Mouse (Mus musculus) CD4-positive helper T cell, adult 2 months (primary cell): ENCODE results near the gene Ctsh.
"Not testable (repeated sequence)": the region's sequence is repeated elsewhere in the genome, so short reads cannot be mapped to it uniquely, and the experiment has no call there.

Source experiments
- DNase-seq: peaks from one replicate; pipeline ENCODE4 v3.0.0-alpha.2; 2012; ENCODE audit warnings: low read depth, missing footprints, low spot score

Ctsh gene

GRCm38 (mm10) chr9:90056716-90057115 lies 2.8 kb downstream of the Ctsh start:
- no peak for DNase-seq

- no peak for DNase-seq
Observed at GRCm38 (mm10) chr9:90059828-90060573, 6.0 kb downstream of the Ctsh start.

GRCm38 (mm10) chr9:90060574-90060875 lies 6.6 kb downstream of the Ctsh start:
- DNase-seq: no peak

- not testable (repeated sequence) for DNase-seq
Observed at GRCm38 (mm10) chr9:90060932-90061331, 7.0 kb downstream of the Ctsh start.

- no peak for DNase-seq
Observed at GRCm38 (mm10) chr9:90067341-90067740, 13.4 kb downstream of the Ctsh start.

- DNase-seq: no peak
Observed at GRCm38 (mm10) chr9:90068786-90069185, 14.8 kb downstream of the Ctsh start.

- no peak for DNase-seq
Observed at GRCm38 (mm10) chr9:90069485-90069884, 15.5 kb downstream of the Ctsh start.

GRCm38 (mm10) chr9:90070174-90070573 lies 16.2 kb downstream of the Ctsh start:
- DNase-seq: no peak

- no peak for DNase-seq
Observed at GRCm38 (mm10) chr9:90075336-90075735, 21.4 kb downstream of the Ctsh start.

GRCm38 (mm10) chr9:90076131-90076530 lies 22.2 kb downstream of the Ctsh start:
- DNase-seq: no peak

GRCm38 (mm10) chr9:90076849-90077461 lies 23.0 kb downstream of the Ctsh start:
- DNase-seq: peak; percentile 36

- DNase-seq: not testable (repeated sequence)
Observed at GRCm38 (mm10) chr9:90081961-90082360, 28.0 kb downstream of the Ctsh start.

GRCm38 (mm10) chr9:90082992-90083391 lies 29.0 kb downstream of the Ctsh start:
- no peak for DNase-seq

GRCm38 (mm10) chr9:90084152-90084551 lies 30.2 kb downstream of the Ctsh start:
- no peak for DNase-seq

- DNase-seq: no peak
Observed at GRCm38 (mm10) chr9:90084766-90085468, 31.0 kb downstream of the Ctsh start.

GRCm38 (mm10) chr9:90087906-90088485 lies 34.0 kb downstream of the Ctsh start:
- DNase-seq: no peak

- no peak for DNase-seq
Observed at GRCm38 (mm10) chr9:90089339-90090104, 35.6 kb downstream of the Ctsh start.

GRCm38 (mm10) chr9:90098934-90099333 lies 45.0 kb downstream of the Ctsh start:
- DNase-seq: peak; percentile 44

GRCm38 (mm10) chr9:90100760-90101159 lies 46.8 kb downstream of the Ctsh start:
- no peak for DNase-seq

- no peak for DNase-seq
Observed at GRCm38 (mm10) chr9:90105462-90105861, 51.5 kb downstream of the Ctsh start.

GRCm38 (mm10) chr9:90106915-90107314 lies 53.0 kb downstream of the Ctsh start:
- DNase-seq: no peak

- DNase-seq: no peak
Observed at GRCm38 (mm10) chr9:90108272-90108671, 54.3 kb downstream of the Ctsh start.
